Mouse (Mus musculus): Measurements from ENCODE around the gene Pptc7.

GRCm38 (mm10) chr5:122235196-122235836, 48.8 kb upstream of the Pptc7 start:
- TF ChIP-seq POLR2A (IDR thresholded peaks at IDR 0.05; ENCODE audit: low read depth, low read length), result no peak
- TF ChIP-seq CTCF (IDR thresholded peaks at IDR 0.05; ENCODE audit: extremely low read depth, insufficient read depth, insufficient read length, insufficient replicate concordance), result no peak
